Mouse (Mus musculus): Measurements from ENCODE around the gene Rhebl1. TPM values are rescaled to one million over a fixed set of nuclear protein-coding genes. Genes with fewer than 3 reads are reported as not detected.

Rhebl1 gene
- polyA plus RNA-seq, 1 experiment = 4.6 TPM

DNA sequence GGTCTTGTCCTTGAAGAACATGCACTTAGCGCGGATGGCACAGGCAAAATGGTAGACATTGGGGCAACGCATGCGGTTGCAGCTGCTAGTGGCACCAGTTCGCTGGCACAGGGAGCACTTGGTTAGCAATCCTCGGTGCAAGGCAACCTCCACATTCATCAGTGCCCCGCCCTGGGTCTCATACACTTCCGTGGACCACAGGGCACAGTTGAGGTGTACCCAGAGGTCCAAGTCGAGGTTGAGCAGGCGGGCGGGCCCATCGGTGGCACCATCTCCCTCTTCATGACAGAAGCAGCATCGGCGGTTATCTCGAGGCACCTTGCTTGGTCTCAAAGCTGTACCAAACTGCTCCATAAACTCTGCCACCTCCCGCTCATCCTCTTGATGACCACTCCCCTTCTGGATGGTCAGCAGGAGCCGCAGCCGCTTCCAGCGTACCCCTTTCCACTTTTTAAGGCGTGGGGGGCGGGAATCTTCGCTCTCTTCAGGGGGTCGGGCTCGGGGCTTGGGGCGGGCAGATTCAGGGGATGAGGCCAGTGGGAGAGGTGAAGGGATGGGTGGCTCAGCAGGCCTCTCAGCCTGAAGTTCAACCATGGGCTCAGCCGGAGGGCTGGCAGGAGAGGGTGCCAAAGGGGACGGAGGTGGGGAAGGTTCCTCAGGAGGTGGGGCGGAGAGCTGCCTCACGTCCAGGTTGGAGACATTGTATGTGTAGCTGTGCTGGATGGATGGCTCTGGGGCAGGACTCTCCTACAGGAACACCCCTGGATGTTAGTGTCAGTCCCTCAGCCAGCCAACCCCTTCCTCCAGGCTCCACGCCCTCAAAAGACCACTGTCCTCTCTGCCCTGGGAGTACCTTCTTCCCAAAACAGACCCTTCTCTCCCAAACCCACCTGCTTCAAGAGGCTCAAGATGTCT, 54.4 kb downstream of the Rhebl1 start:
- H3K4me1 ChIP-seq (ENCODE audit: control insufficient read depth, insufficient read depth, low read length) = no peaks in the 10 kb centered on the region
- no peaks in the 10 kb centered on the region for H3K27me3 ChIP-seq (ENCODE audit: control insufficient read depth, insufficient read depth, low read length)
- no peak overlapping the region for H3K27ac ChIP-seq (ENCODE audit: control insufficient read depth, insufficient read depth, low read depth, low read length)
- H3K4me3 ChIP-seq (ENCODE audit: control insufficient read depth, low read depth, low read length) = no peak overlapping the region
- H3K36me3 ChIP-seq (ENCODE audit: control insufficient read depth, insufficient read depth, low read length) = no peaks in the 10 kb centered on the region; the same call in none of the 2 replicates
- TF ChIP-seq CTCF (IDR thresholded peaks at IDR 0.05; ENCODE audit: control insufficient read depth, insufficient read depth, insufficient replicate concordance, low read depth, low read length) (no peak), POLR2A (IDR thresholded peaks at IDR 0.05; ENCODE audit: control insufficient read depth, low read depth, low read length) (no peak)

DNA sequence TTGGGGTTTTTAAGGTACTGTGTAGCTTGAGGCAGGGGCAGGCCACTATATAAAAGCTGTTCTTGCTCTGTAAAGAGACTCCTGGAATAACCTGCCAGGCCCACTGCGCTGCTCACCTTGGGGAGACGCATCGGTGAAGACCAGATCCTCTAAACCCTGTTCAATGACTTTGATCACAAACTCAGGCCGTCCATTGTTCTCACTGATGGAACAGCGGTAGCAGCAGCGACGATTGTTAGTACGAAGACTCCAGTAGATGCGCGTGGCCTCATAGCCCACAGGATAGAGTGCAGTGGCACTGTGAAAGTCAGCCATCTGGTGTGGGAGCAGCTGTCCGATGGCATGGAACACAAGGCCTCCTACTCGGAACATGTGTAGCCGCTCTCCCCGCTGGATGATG, 55.2 kb downstream of the Rhebl1 start:
- H3K36me3 ChIP-seq (ENCODE audit: control insufficient read depth, insufficient read depth, low read length) = no peaks in the 10 kb centered on the region; the same call in none of the 2 replicates

GRCm38 (mm10) chr15:98837743-98838103, 56.6 kb downstream of the Rhebl1 start:
- TF ChIP-seq POLR2A (IDR thresholded peaks at IDR 0.05; ENCODE audit: control insufficient read depth, low read depth, low read length) (no peak), CTCF (IDR thresholded peaks at IDR 0.05; ENCODE audit: control insufficient read depth, insufficient read depth, insufficient replicate concordance, low read depth, low read length) (no peak)
- Histone ChIP-seq H3K4me3 (ENCODE audit: control insufficient read depth, low read depth, low read length) (no peak overlapping the region), H3K36me3 (ENCODE audit: control insufficient read depth, insufficient read depth, low read length) (no peaks in the 10 kb centered on the region; the same call in none of the 2 replicates), H3K27me3 (ENCODE audit: control insufficient read depth, insufficient read depth, low read length) (no peaks in the 10 kb centered on the region), H3K27ac (ENCODE audit: control insufficient read depth, insufficient read depth, low read depth, low read length) (no peak overlapping the region), H3K4me1 (ENCODE audit: control insufficient read depth, insufficient read depth, low read length) (no peaks in the 10 kb centered on the region)

More for the DNA sequence above, 55.2 kb downstream of the Rhebl1 start:
- no peak for TF ChIP-seq CTCF (IDR thresholded peaks at IDR 0.05; ENCODE audit: control insufficient read depth, insufficient read depth, insufficient replicate concordance, low read depth, low read length)
- TF ChIP-seq POLR2A (IDR thresholded peaks at IDR 0.05; ENCODE audit: control insufficient read depth, low read depth, low read length) = no peak
- Histone ChIP-seq H3K4me1 (ENCODE audit: control insufficient read depth, insufficient read depth, low read length) (no peaks in the 10 kb centered on the region), H3K27ac (ENCODE audit: control insufficient read depth, insufficient read depth, low read depth, low read length) (no peak overlapping the region), H3K4me3 (ENCODE audit: control insufficient read depth, low read depth, low read length) (no peak overlapping the region), H3K27me3 (ENCODE audit: control insufficient read depth, insufficient read depth, low read length) (no peaks in the 10 kb centered on the region)

GRCm38 (mm10) chr15:98837006-98837742, 57.2 kb downstream of the Rhebl1 start:
- H3K27me3 ChIP-seq (ENCODE audit: control insufficient read depth, insufficient read depth, low read length) = no peaks in the 10 kb centered on the region
- no peak overlapping the region for H3K4me3 ChIP-seq (ENCODE audit: control insufficient read depth, low read depth, low read length)
- H3K27ac ChIP-seq (ENCODE audit: control insufficient read depth, insufficient read depth, low read depth, low read length) = no peak overlapping the region
- H3K4me1 ChIP-seq (ENCODE audit: control insufficient read depth, insufficient read depth, low read length) = no peaks in the 10 kb centered on the region; the same call in 1 of the 2 replicates
- TF ChIP-seq POLR2A (IDR thresholded peaks at IDR 0.05; ENCODE audit: control insufficient read depth, low read depth, low read length) = no peak
- no peak for TF ChIP-seq CTCF (IDR thresholded peaks at IDR 0.05; ENCODE audit: control insufficient read depth, insufficient read depth, insufficient replicate concordance, low read depth, low read length)
- no peaks in the 10 kb centered on the region; the same call in none of the 2 replicates for H3K36me3 ChIP-seq (ENCODE audit: control insufficient read depth, insufficient read depth, low read length)

DNA sequence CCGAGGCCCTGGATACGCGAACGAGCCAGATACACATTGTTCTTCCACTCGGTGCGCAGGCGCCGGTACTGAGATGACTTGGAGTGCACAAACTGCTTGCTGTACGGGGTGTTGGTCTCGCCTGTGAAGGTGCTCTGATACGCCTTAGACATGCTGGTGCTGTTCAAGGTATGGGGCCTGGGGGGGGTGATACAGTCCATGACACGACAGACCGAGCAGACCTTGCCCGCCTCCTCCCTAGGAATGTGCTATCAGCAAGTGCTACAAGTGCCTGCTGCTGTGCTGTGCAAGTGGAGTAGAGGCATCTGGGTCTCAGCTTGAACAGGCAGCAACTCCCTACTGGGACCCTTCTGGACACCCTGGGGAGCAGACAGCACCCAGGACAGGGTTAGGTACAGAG, 59.0 kb downstream of the Rhebl1 start:
- H3K27ac ChIP-seq (ENCODE audit: control insufficient read depth, insufficient read depth, low read depth, low read length) = no peak overlapping the region
- H3K4me3 ChIP-seq (ENCODE audit: control insufficient read depth, low read depth, low read length) = no peak overlapping the region
- no peaks in the 10 kb centered on the region; the same call in 1 of the 2 replicates for H3K36me3 ChIP-seq (ENCODE audit: control insufficient read depth, insufficient read depth, low read length)
- H3K27me3 ChIP-seq (ENCODE audit: control insufficient read depth, insufficient read depth, low read length) = no peaks in the 10 kb centered on the region
- H3K4me1 ChIP-seq (ENCODE audit: control insufficient read depth, insufficient read depth, low read length) = no peaks in the 10 kb centered on the region; the same call in 1 of the 2 replicates
- no peak for TF ChIP-seq POLR2A (IDR thresholded peaks at IDR 0.05; ENCODE audit: control insufficient read depth, low read depth, low read length)
- no peak for TF ChIP-seq CTCF (IDR thresholded peaks at IDR 0.05; ENCODE audit: control insufficient read depth, insufficient read depth, insufficient replicate concordance, low read depth, low read length)

GRCm38 (mm10) chr15:98834059-98834458, 60.3 kb downstream of the Rhebl1 start:
- Histone ChIP-seq H3K4me1 (ENCODE audit: control insufficient read depth, insufficient read depth, low read length) (peaks cover 2% of the 10 kb centered on the region; the same call in 1 of the 2 replicates), H3K4me3 (ENCODE audit: control insufficient read depth, low read depth, low read length) (no peak overlapping the region), H3K27me3 (ENCODE audit: control insufficient read depth, insufficient read depth, low read length) (no peaks in the 10 kb centered on the region), H3K27ac (ENCODE audit: control insufficient read depth, insufficient read depth, low read depth, low read length) (no peak overlapping the region), H3K36me3 (ENCODE audit: control insufficient read depth, insufficient read depth, low read length) (no peaks in the 10 kb centered on the region)
- TF ChIP-seq POLR2A (IDR thresholded peaks at IDR 0.05; ENCODE audit: control insufficient read depth, low read depth, low read length) (no peak), CTCF (IDR thresholded peaks at IDR 0.05; ENCODE audit: control insufficient read depth, insufficient read depth, insufficient replicate concordance, low read depth, low read length) (no peak)

GRCm38 (mm10) chr15:98833281-98833680, 61.1 kb downstream of the Rhebl1 start:
- no peak overlapping the region for H3K27ac ChIP-seq (ENCODE audit: control insufficient read depth, insufficient read depth, low read depth, low read length)
- no peak overlapping the region for H3K4me3 ChIP-seq (ENCODE audit: control insufficient read depth, low read depth, low read length)
- no peaks in the 10 kb centered on the region for H3K27me3 ChIP-seq (ENCODE audit: control insufficient read depth, insufficient read depth, low read length)
- no peaks in the 10 kb centered on the region for H3K36me3 ChIP-seq (ENCODE audit: control insufficient read depth, insufficient read depth, low read length)
- peaks cover 2% of the 10 kb centered on the region; the same call in 1 of the 2 replicates for H3K4me1 ChIP-seq (ENCODE audit: control insufficient read depth, insufficient read depth, low read length)
- TF ChIP-seq POLR2A (IDR thresholded peaks at IDR 0.05; ENCODE audit: control insufficient read depth, low read depth, low read length) = no peak
